Mouse (Mus musculus): ENCODE data around the gene Slc3a1. TPM values are rescaled to one million over a fixed set of nuclear protein-coding genes. Genes with fewer than 3 reads are reported as not detected.

The Slc3a1 gene
- polyA plus RNA-seq, 1 experiment from 2014 or later = 2.3 TPM

GRCm38 (mm10) chr17:85100232-85100631, 72.1 kb downstream of the Slc3a1 start:
- Histone ChIP-seq H3K4me1 (ENCODE audit: control insufficient read depth, insufficient read depth, low read length) (no peaks in the 10 kb centered on the region), H3K4me3 (ENCODE audit: low read length) (no peak overlapping the region), H3K4me2 (replicated peaks; ENCODE audit: low read depth, low read length) (no peak overlapping the region), H3K27me3 (ENCODE audit: control insufficient read depth, insufficient read depth, low read length) (no peaks in the 10 kb centered on the region), H3K27ac (ENCODE audit: low read depth, low read length) (no peak overlapping the region), H3K9ac (ENCODE audit: low read depth, low read length) (no peak overlapping the region), H3K9me3 (ENCODE audit: control insufficient read depth, low read length) (peaks cover 5% of the 10 kb centered on the region; the same call in 1 of the 2 replicates), H3K36me3 (ENCODE audit: control insufficient read depth, insufficient read depth, low read length) (peaks cover 10% of the 10 kb centered on the region)
- ATAC-seq (ENCODE audit: low FRiP score, low TSS enrichment) = no peak
- WGBS = 93% methylated on average over 3 of the region's 3 CpGs

DNA sequence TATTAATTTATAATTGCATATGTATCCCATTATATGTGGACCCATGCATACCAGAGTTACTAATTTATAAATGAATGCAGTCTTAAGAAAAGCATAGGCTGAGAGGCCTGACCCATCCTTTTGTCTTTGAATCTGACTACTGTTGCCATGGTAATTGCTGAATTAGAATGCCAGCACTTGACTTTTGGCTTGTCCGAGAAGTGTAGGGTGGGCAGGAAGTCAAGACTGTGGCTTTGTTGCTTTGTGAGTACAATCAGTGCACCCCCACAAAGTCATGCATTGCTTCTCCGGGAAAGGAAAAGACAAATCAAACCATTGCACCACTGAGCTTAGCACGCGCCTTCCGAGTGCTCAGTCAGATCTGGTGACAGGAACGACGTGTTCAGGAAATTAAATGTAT, 73.6 kb downstream of the Slc3a1 start:
- Histone ChIP-seq H3K4me1 (ENCODE audit: control insufficient read depth, insufficient read depth, low read length) (no peaks in the 10 kb centered on the region), H3K27me3 (ENCODE audit: control insufficient read depth, insufficient read depth, low read length) (no peaks in the 10 kb centered on the region), H3K9me3 (ENCODE audit: control insufficient read depth, low read length) (peaks cover 5% of the 10 kb centered on the region; the same call in 1 of the 2 replicates), H3K36me3 (ENCODE audit: control insufficient read depth, insufficient read depth, low read length) (peaks cover 10% of the 10 kb centered on the region), H3K4me2 (replicated peaks; ENCODE audit: low read depth, low read length) (no peak overlapping the region), H3K9ac (ENCODE audit: low read depth, low read length) (no peak overlapping the region), H3K4me3 (ENCODE audit: low read length) (no peak overlapping the region), H3K27ac (ENCODE audit: low read depth, low read length) (no peak overlapping the region)
- 89% methylated on average over 7 of the region's 7 CpGs for WGBS
- ATAC-seq (ENCODE audit: low FRiP score, low TSS enrichment) = no peak

GRCm38 (mm10) chr17:85103310-85103709, 75.1 kb downstream of the Slc3a1 start:
- peaks cover 7% of the 10 kb centered on the region for H3K36me3 ChIP-seq (ENCODE audit: control insufficient read depth, insufficient read depth, low read length)
- H3K9ac ChIP-seq (ENCODE audit: low read depth, low read length) = no peak overlapping the region
- no peak overlapping the region for H3K4me2 ChIP-seq (replicated peaks; ENCODE audit: low read depth, low read length)
- no peak overlapping the region for H3K4me3 ChIP-seq (ENCODE audit: low read length)
- no peaks in the 10 kb centered on the region for H3K27me3 ChIP-seq (ENCODE audit: control insufficient read depth, insufficient read depth, low read length)
- no peaks in the 10 kb centered on the region for H3K4me1 ChIP-seq (ENCODE audit: control insufficient read depth, insufficient read depth, low read length)
- 28% methylated on average over 2 of the region's 2 CpGs for WGBS
- ATAC-seq (ENCODE audit: low FRiP score, low TSS enrichment) = no peak
- no peaks in the 10 kb centered on the region for H3K9me3 ChIP-seq (ENCODE audit: control insufficient read depth, low read length)
- H3K27ac ChIP-seq (ENCODE audit: low read depth, low read length) = no peak overlapping the region

DNA sequence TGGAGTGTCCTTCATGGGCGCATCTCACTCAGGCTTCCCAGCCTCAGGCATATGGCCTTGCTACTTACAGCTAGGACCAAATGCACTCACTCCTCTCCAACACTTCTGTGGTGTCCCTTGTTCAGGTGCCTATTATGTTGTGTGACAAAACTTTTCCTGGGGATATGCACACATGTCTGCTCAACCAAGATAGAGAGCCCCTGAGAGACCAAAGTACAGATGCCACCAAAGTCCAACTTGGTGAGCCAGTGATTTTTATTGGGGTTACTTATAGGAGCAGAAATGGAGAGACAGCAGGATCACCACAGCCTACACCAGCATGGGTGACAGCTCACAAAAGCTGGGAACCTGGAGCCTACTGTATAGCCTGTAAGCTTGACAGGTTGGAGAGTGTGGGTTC, 82.5 kb downstream of the Slc3a1 start:
- no peaks in the 10 kb centered on the region for H3K4me1 ChIP-seq (ENCODE audit: control insufficient read depth, insufficient read depth, low read length)
- H3K9me3 ChIP-seq (ENCODE audit: control insufficient read depth, low read length) = no peaks in the 10 kb centered on the region
- WGBS = 96% methylated on average over 1 of the region's 1 CpGs
- H3K4me3 ChIP-seq (ENCODE audit: low read length) = no peak overlapping the region
- H3K9ac ChIP-seq (ENCODE audit: low read depth, low read length) = no peak overlapping the region
- H3K27ac ChIP-seq (ENCODE audit: low read depth, low read length) = no peak overlapping the region
- no peaks in the 10 kb centered on the region for H3K36me3 ChIP-seq (ENCODE audit: control insufficient read depth, insufficient read depth, low read length)
- ATAC-seq (ENCODE audit: low FRiP score, low TSS enrichment) = no peak
- no peak overlapping the region for H3K4me2 ChIP-seq (replicated peaks; ENCODE audit: low read depth, low read length)
- H3K27me3 ChIP-seq (ENCODE audit: control insufficient read depth, insufficient read depth, low read length) = no peaks in the 10 kb centered on the region

DNA sequence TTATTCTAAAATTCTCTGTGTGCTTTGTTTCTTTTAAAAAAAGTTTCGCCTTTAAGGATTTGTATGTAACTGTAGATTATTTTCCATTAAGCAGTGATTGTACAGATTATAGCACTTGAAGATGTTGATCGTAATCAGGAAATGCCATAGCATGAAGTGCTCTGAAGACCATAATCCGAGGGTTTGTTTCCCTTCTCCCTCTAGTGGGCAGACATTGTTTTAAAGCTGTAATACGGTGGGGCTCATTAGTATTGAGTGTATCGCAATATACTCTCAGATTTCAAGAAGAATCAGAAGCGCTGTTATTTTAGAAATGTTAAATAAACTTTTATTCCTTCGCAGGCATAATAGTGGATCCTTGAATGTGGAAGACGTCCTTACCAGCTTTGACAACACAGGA, 85.3 kb downstream of the Slc3a1 start:
- no peaks in the 10 kb centered on the region for H3K4me1 ChIP-seq (ENCODE audit: control insufficient read depth, insufficient read depth, low read length)
- no peaks in the 10 kb centered on the region for H3K36me3 ChIP-seq (ENCODE audit: control insufficient read depth, insufficient read depth, low read length)
- no peaks in the 10 kb centered on the region for H3K27me3 ChIP-seq (ENCODE audit: control insufficient read depth, insufficient read depth, low read length)
- no peak overlapping the region for H3K9ac ChIP-seq (ENCODE audit: low read depth, low read length)
- ATAC-seq (ENCODE audit: low FRiP score, low TSS enrichment) = no peak
- H3K4me3 ChIP-seq (ENCODE audit: low read length) = no peak overlapping the region
- no peak overlapping the region for H3K4me2 ChIP-seq (replicated peaks; ENCODE audit: low read depth, low read length)
- H3K27ac ChIP-seq (ENCODE audit: low read depth, low read length) = no peak overlapping the region
- 82% methylated on average over 8 of the region's 8 CpGs for WGBS
- no peaks in the 10 kb centered on the region for H3K9me3 ChIP-seq (ENCODE audit: control insufficient read depth, low read length)

Other genes with a start within 250 kb of the Slc3a1 start
- gene Lrpprc, start 237.6 kb upstream of the Slc3a1 start, polyA plus RNA-seq (2014; fragmentation: Nextera tagmentation; extraction: Ambion mirVana) = 26.9 and 64.7 TPM in 2 replicates
- gene Ppm1b, start 71.6 kb upstream of the Slc3a1 start, polyA plus RNA-seq (2014; fragmentation: Nextera tagmentation; extraction: Ambion mirVana) = 54.4 and 79.3 TPM in 2 replicates
- gene Prepl, start 61.9 kb downstream of the Slc3a1 start, polyA plus RNA-seq (2014; fragmentation: Nextera tagmentation; extraction: Ambion mirVana) = 18.3 and 35.6 TPM in 2 replicates
- 12.5 and 13.1 TPM in 2 replicates for gene Camkmt, start 62.2 kb downstream of the Slc3a1 start, polyA plus RNA-seq (2014; fragmentation: Nextera tagmentation; extraction: Ambion mirVana)